Mouse (Mus musculus): ENCODE data around the gene Krtap4-1. TPM values are rescaled to one million over a fixed set of nuclear protein-coding genes. Genes with fewer than 3 reads are reported as not detected.
"Not testable (repeated sequence)": the region's sequence is repeated elsewhere in the genome, so short reads cannot be mapped to it uniquely, and the experiment has no call there.

The Krtap4-1 gene
- total RNA-seq (2015) (not detected in 2 replicates), total RNA-seq (2017) (not detected in 2 replicates)

- no peak for ATAC-seq (replicated peaks; ENCODE audit: poor library complexity)
Observed at GRCm38 (mm10) chr11:99628138-99628537, at the start of gene Krtap4-1. Gene Krtap4-1 (minus strand): TSS chr11:99628238.

- no peak for ATAC-seq (replicated peaks; ENCODE audit: poor library complexity)
Observed at GRCm38 (mm10) chr11:99665860-99666259, 37.8 kb upstream of the Krtap4-1 start, which contains the start of gene Krtap4-6. Gene Krtap4-6 (minus strand): TSS chr11:99665960.

- ATAC-seq (replicated peaks; ENCODE audit: poor library complexity): no peak
Observed at GRCm38 (mm10) chr11:99662802-99663201, 34.8 kb upstream of the Krtap4-1 start.

GRCm38 (mm10) chr11:99659256-99659655, 31.2 kb upstream of the Krtap4-1 start:
- ATAC-seq (replicated peaks; ENCODE audit: poor library complexity): no peak

- not testable (repeated sequence) for ATAC-seq (replicated peaks; ENCODE audit: poor library complexity)
Observed at GRCm38 (mm10) chr11:99658467-99659010, 30.5 kb upstream of the Krtap4-1 start, which contains the start of gene Gm11563. Gene Gm11563 (minus strand): TSS chr11:99658960.

GRCm38 (mm10) chr11:99657051-99657450, 29.0 kb upstream of the Krtap4-1 start:
- no peak for ATAC-seq (replicated peaks; ENCODE audit: poor library complexity)

- no peak for ATAC-seq (replicated peaks; ENCODE audit: poor library complexity)
Observed at GRCm38 (mm10) chr11:99650136-99650535, 22.1 kb upstream of the Krtap4-1 start, which contains the start of gene Gm11555. Gene Gm11555 (minus strand): TSS chr11:99650236.

- no peak for ATAC-seq (replicated peaks; ENCODE audit: poor library complexity)
Observed at GRCm38 (mm10) chr11:99646444-99646843, 18.4 kb upstream of the Krtap4-1 start.

- no peak for ATAC-seq (replicated peaks; ENCODE audit: poor library complexity)
Observed at GRCm38 (mm10) chr11:99644351-99644750, 16.3 kb upstream of the Krtap4-1 start.

- ATAC-seq (replicated peaks; ENCODE audit: poor library complexity): not testable (repeated sequence)
Observed at GRCm38 (mm10) chr11:99643635-99644139, 15.6 kb upstream of the Krtap4-1 start, which contains the start of gene Krtap4-7. Gene Krtap4-7 (minus strand): TSS chr11:99644089.

- no peak for ATAC-seq (replicated peaks; ENCODE audit: poor library complexity)
Observed at GRCm38 (mm10) chr11:99640926-99641325, 12.9 kb upstream of the Krtap4-1 start.

GRCm38 (mm10) chr11:99637086-99637485, 9.0 kb upstream of the Krtap4-1 start:
- no peak for ATAC-seq (replicated peaks; ENCODE audit: poor library complexity)

- no peak for ATAC-seq (replicated peaks; ENCODE audit: poor library complexity)
Observed at GRCm38 (mm10) chr11:99634653-99635134, 6.7 kb upstream of the Krtap4-1 start, which contains the start of gene Krtap4-2. Gene Krtap4-2 (minus strand): TSS chr11:99635084.

GRCm38 (mm10) chr11:99633293-99633692, 5.3 kb upstream of the Krtap4-1 start:
- no peak for ATAC-seq (replicated peaks; ENCODE audit: poor library complexity)

GRCm38 (mm10) chr11:99630890-99631289, 2.9 kb upstream of the Krtap4-1 start:
- no peak for ATAC-seq (replicated peaks; ENCODE audit: poor library complexity)

- no peak for ATAC-seq (replicated peaks; ENCODE audit: poor library complexity)
Observed at GRCm38 (mm10) chr11:99620335-99620734, 7.7 kb downstream of the Krtap4-1 start, which contains the start of gene Gm11562. Gene Gm11562 (minus strand): TSS chr11:99620435.

- no peak for ATAC-seq (replicated peaks; ENCODE audit: poor library complexity)
Observed at GRCm38 (mm10) chr11:99614796-99615363, 13.2 kb downstream of the Krtap4-1 start, which contains the start of gene Krtap2-4. Gene Krtap2-4 (minus strand): TSS chr11:99614846.

GRCm38 (mm10) chr11:99610089-99610488, 17.9 kb downstream of the Krtap4-1 start, which contains the start of gene Gm11937:
Gene Gm11937 (minus strand): TSS chr11:99610189.
- ATAC-seq (replicated peaks; ENCODE audit: poor library complexity): not testable (repeated sequence)

GRCm38 (mm10) chr11:99609126-99609525, 18.9 kb downstream of the Krtap4-1 start:
- no peak for ATAC-seq (replicated peaks; ENCODE audit: poor library complexity)

- ATAC-seq (replicated peaks; ENCODE audit: poor library complexity): not testable (repeated sequence)
Observed at GRCm38 (mm10) chr11:99603208-99603607, 24.8 kb downstream of the Krtap4-1 start, which contains the start of gene Gm11938. Gene Gm11938 (minus strand): TSS chr11:99603308.

GRCm38 (mm10) chr11:99597742-99598141, 30.3 kb downstream of the Krtap4-1 start, which contains the start of gene Krtap9-3:
Gene Krtap9-3 (minus strand): TSS chr11:99598105.
- ATAC-seq (replicated peaks; ENCODE audit: poor library complexity): not testable (repeated sequence)

All from megakaryocyte progenitor cell, adult 5-6 weeks (primary cell).